Mouse (Mus musculus): ENCODE data around the gene Itgam.

- no peak for TF ChIP-seq CTCF (IDR thresholded peaks at IDR 0.05; ENCODE audit: low read depth)
- no peak for TF ChIP-seq EP300 (IDR thresholded peaks at IDR 0.05; ENCODE audit: low read depth)
Measured at GRCm38 (mm10) chr7:128098135-128098534, 35.7 kb downstream of the Itgam start.

Measured in liver, embryonic 14.5 days (tissue).